Mouse (Mus musculus) G1E (cell line): ENCODE results near the gene 4930430F08Rik. TPM values are rescaled to one million over a fixed set of nuclear protein-coding genes. Genes with fewer than 3 reads are reported as not detected.

ENCODE experiments used
- ATAC-seq: 2 replicates; pipeline ENCODE4 v1.8.0; 2016; ENCODE audit warnings: mild to moderate bottlenecking; ENCODE audit not compliant: insufficient number of reproducible peaks, poor library complexity, low FRiP score, severe bottlenecking; ENCODE audit errors: extremely low read depth
- DNase-seq: peaks from one replicate; pipeline ENCODE4 v3.0.0; 2012; ENCODE audit warnings: low spot score
- H3K27me3 ChIP-seq: 2 replicates; pipeline ENCODE4 v1.6.1; 2012; ENCODE audit warnings: mild to moderate bottlenecking, low read length, inconsistent platforms; ENCODE audit not compliant: insufficient read depth
- H3K36me3 ChIP-seq: replicated peaks from 2 replicates; pipeline ENCODE3; 2012; ENCODE audit warnings: mild to moderate bottlenecking, inconsistent platforms
- H3K4me1 ChIP-seq: 2 replicates; pipeline ENCODE4 v1.6.1; 2012; ENCODE audit warnings: low read depth, low read length, inconsistent platforms, mixed read lengths; ENCODE audit not compliant: insufficient read depth
- H3K4me3 ChIP-seq: 2 replicates; pipeline ENCODE4 v1.5.1; 2012; ENCODE audit warnings: low read depth, mild to moderate bottlenecking, inconsistent platforms, low read length, moderate library complexity, mixed read lengths
- H3K9me3 ChIP-seq: replicated peaks from 2 replicates; pipeline ENCODE4 v1.6.1; 2012; ENCODE audit warnings: inconsistent platforms
- CTCF ChIP-seq: IDR thresholded peaks from 2 replicates; pipeline ENCODE4 v1.5.1; 2012; ENCODE audit warnings: low read depth, low read length, inconsistent platforms, mixed read lengths
- GATA1 ChIP-seq: IDR thresholded peaks from 2 replicates; pipeline ENCODE4 v1.6.1; 2012; ENCODE audit warnings: borderline replicate concordance, low read length, inconsistent platforms, mixed read lengths
- GATA2 ChIP-seq: IDR thresholded peaks from 2 replicates; pipeline ENCODE4 v1.6.1; 2012; ENCODE audit warnings: low read depth, low read length, inconsistent platforms, borderline replicate concordance
- POLR2AphosphoS5 ChIP-seq: IDR thresholded peaks from 2 replicates; pipeline ENCODE4 v1.6.1; 2012; ENCODE audit warnings: low read depth, low read length, inconsistent platforms; ENCODE audit not compliant: insufficient replicate concordance
- TAL1 ChIP-seq: conservative IDR thresholded peaks from 2 replicates; pipeline ENCODE4 v1.6.1; 2012; ENCODE audit warnings: low read depth, low read length, inconsistent platforms, mixed read lengths
- polyA plus RNA-seq: library from polyadenylated mRNA; stranded (reverse); fragments of >175 nt; gene quantifications from 2 replicates; pipeline ENCODE4 v1.2.3, GENCODE M21; 2012
- total RNA-seq, 2 experiments: library from RNA; stranded (forward) in 1 of 2; stranded (reverse) in 1 of 2; fragments of 200-1000 nt in 1 of 2; fragments of >200 nt in 1 of 2; fragmentation: Nextera tagmentation in 1 of 2; gene quantifications; 2 replicates each; pipeline ENCODE4 v1.2.3; 2014 to 2017

4930430F08Rik gene
- total and polyA plus RNA-seq, 3 experiments = 5.2 to 31.5 (median 21.0) TPM

GRCm38 (mm10) chr10:100604254-100604653 lies 14.0 kb upstream of the 4930430F08Rik start:
- ATAC-seq = no peak; the same call in 1 of the 2 replicates
- H3K9me3 ChIP-seq = no peaks in the 10 kb centered on the region
- no peak overlapping the region for H3K4me3 ChIP-seq
- no peaks in the 10 kb centered on the region for H3K4me1 ChIP-seq
- TF ChIP-seq CTCF = no peak
- no peak for TF ChIP-seq TAL1
- no peaks in the 10 kb centered on the region for H3K36me3 ChIP-seq
- H3K27me3 ChIP-seq = peaks cover 7% of the 10 kb centered on the region; the same call in 1 of the 2 replicates
- DNase-seq = no peak

GRCm38 (mm10) chr10:100603511-100603910 lies 13.3 kb upstream of the 4930430F08Rik start:
- DNase-seq (no peak), ATAC-seq (no peak)
- TF ChIP-seq CTCF (no peak), TAL1 (no peak), POLR2AphosphoS5 (no peak), GATA2 (no peak), GATA1 (no peak)
- no peaks in the 10 kb centered on the region for H3K36me3 ChIP-seq
- H3K4me1 ChIP-seq = no peaks in the 10 kb centered on the region
- H3K27me3 ChIP-seq = peaks cover 12% of the 10 kb centered on the region; the same call in 1 of the 2 replicates
- H3K9me3 ChIP-seq = no peaks in the 10 kb centered on the region
- no peak overlapping the region for H3K4me3 ChIP-seq

GRCm38 (mm10) chr10:100598339-100598738 lies 8.1 kb upstream of the 4930430F08Rik start:
- Histone ChIP-seq H3K4me1 (no peaks in the 10 kb centered on the region), H3K9me3 (no peaks in the 10 kb centered on the region), H3K4me3 (no peak overlapping the region), H3K36me3 (no peaks in the 10 kb centered on the region), H3K27me3 (peaks cover 19% of the 10 kb centered on the region; the same call in 1 of the 2 replicates)
- DNase-seq (no peak), ATAC-seq (no peak)
- no peak for TF ChIP-seq GATA1
- no peak for TF ChIP-seq GATA2

GRCm38 (mm10) chr10:100588932-100589388 lies 1.3 kb downstream of the 4930430F08Rik start:
- ATAC-seq (peak; percentile 91), DNase-seq (peak; percentile 85)
- Histone ChIP-seq H3K4me1 (peaks cover 14% of the 10 kb centered on the region), H3K9me3 (no peaks in the 10 kb centered on the region), H3K27me3 (no peaks in the 10 kb centered on the region), H3K36me3 (peaks cover 27% of the 10 kb centered on the region), H3K4me3 (peak overlapping the region; percentile 89)
- TF ChIP-seq GATA2 = no peak
- TF ChIP-seq POLR2AphosphoS5 = no peak
- no peak for TF ChIP-seq TAL1
- TF ChIP-seq GATA1 = no peak
- no peak for TF ChIP-seq CTCF

GRCm38 (mm10) chr10:100588524-100588923 lies 1.7 kb downstream of the 4930430F08Rik start:
- H3K4me3 ChIP-seq = peak overlapping the region; percentile 89
- ATAC-seq = peak; percentile 4; the same call in 1 of the 2 replicates
- no peak for DNase-seq
- peaks cover 14% of the 10 kb centered on the region for H3K4me1 ChIP-seq
- no peaks in the 10 kb centered on the region for H3K27me3 ChIP-seq
- TF ChIP-seq POLR2AphosphoS5 = no peak
- TF ChIP-seq TAL1 = no peak
- TF ChIP-seq CTCF = no peak
- no peak for TF ChIP-seq GATA2
- no peak for TF ChIP-seq GATA1
- no peaks in the 10 kb centered on the region for H3K9me3 ChIP-seq
- H3K36me3 ChIP-seq = peaks cover 28% of the 10 kb centered on the region

GRCm38 (mm10) chr10:100584178-100584577 lies 6.0 kb downstream of the 4930430F08Rik start:
- TF ChIP-seq POLR2AphosphoS5 (no peak), GATA1 (no peak), GATA2 (no peak), TAL1 (no peak), CTCF (no peak)
- no peak overlapping the region for H3K4me3 ChIP-seq
- DNase-seq (no peak), ATAC-seq (no peak)
- peaks cover 28% of the 10 kb centered on the region for H3K36me3 ChIP-seq
- H3K27me3 ChIP-seq = no peaks in the 10 kb centered on the region
- peaks cover 14% of the 10 kb centered on the region for H3K4me1 ChIP-seq
- no peaks in the 10 kb centered on the region for H3K9me3 ChIP-seq

GRCm38 (mm10) chr10:100575294-100575693 lies 14.9 kb downstream of the 4930430F08Rik start:
- H3K4me3 ChIP-seq = no peak overlapping the region
- no peak for TF ChIP-seq TAL1
- no peak for TF ChIP-seq GATA1
- no peak for TF ChIP-seq GATA2
- no peak for TF ChIP-seq CTCF
- TF ChIP-seq POLR2AphosphoS5 = no peak
- H3K27me3 ChIP-seq = no peaks in the 10 kb centered on the region
- ATAC-seq = no peak
- peaks cover 27% of the 10 kb centered on the region for H3K4me1 ChIP-seq
- H3K36me3 ChIP-seq = peaks cover 51% of the 10 kb centered on the region
- no peak for DNase-seq
- no peaks in the 10 kb centered on the region for H3K9me3 ChIP-seq
